ENCODE assay signal across 9 mouse cellular contexts in genomic region chr15:64434502-64434901, GRCm38 (mm10).
DNase-seq lines count a peak whose midpoint lies in the region; ATAC-seq and TF ChIP-seq lines count a peak whose summit lies in the region.
"Had no signal": no experiment of that assay in that cellular context is flagged by ENCODE, and none has a peak within 500 bp of the region (broad histone marks: within the 10 kb centered on the region; RNA-seq: fewer than 3 reads in every experiment).

No protein-coding gene starts in this region.

- H3K4me2 ChIP-seq in kidney, embryonic 14.5 days (replicated peaks; ENCODE audit: low read depth, low read length) = no peak overlapping the region
- no peak overlapping the region for H3K4me2 ChIP-seq in kidney, embryonic 16.5 days (replicated peaks; ENCODE audit: low read depth, low read length)
- no peak overlapping the region for H3K4me2 ChIP-seq in intestine, embryonic 15.5 days (replicated peaks)
- H3K4me2 ChIP-seq: neural tube, embryonic 13.5 days had no signal

- no peak overlapping the region for H3K9ac ChIP-seq in kidney, embryonic 14.5 days (ENCODE audit: low read depth, low read length)
- H3K9ac ChIP-seq in kidney, embryonic 16.5 days (replicated peaks; ENCODE audit: low read length) = no peak overlapping the region
- H3K9ac ChIP-seq in intestine, embryonic 15.5 days = no peak overlapping the region
- H3K9ac ChIP-seq: neural tube, embryonic 13.5 days had no signal

- H3K27ac ChIP-seq in kidney, embryonic 14.5 days (ENCODE audit: low read depth, low read length) = no peak overlapping the region
- no peak overlapping the region for H3K27ac ChIP-seq in kidney, adult 2 months (ENCODE audit: insufficient read depth, low read depth, low read length)
- no peak overlapping the region for H3K27ac ChIP-seq in kidney, embryonic 16.5 days (ENCODE audit: low read length)
- no peak overlapping the region for H3K27ac ChIP-seq in intestine, embryonic 15.5 days
- H3K27ac ChIP-seq: neural tube, embryonic 13.5 days had no signal

- H3K27me3 ChIP-seq in kidney, embryonic 14.5 days (ENCODE audit: control insufficient read depth, insufficient read depth, low read length) = no peaks in the 10 kb centered on the region
- H3K27me3 ChIP-seq in kidney, adult 2 months (replicated peaks; ENCODE audit: control insufficient read depth, insufficient read depth, low read length) = no peaks in the 10 kb centered on the region; the same call in 1 of the 2 replicates
- no peaks in the 10 kb centered on the region for H3K27me3 ChIP-seq in kidney, embryonic 16.5 days (ENCODE audit: insufficient read depth, low read length)
- no peaks in the 10 kb centered on the region for H3K27me3 ChIP-seq in intestine, embryonic 15.5 days (replicated peaks)
- H3K27me3 ChIP-seq: neural tube, embryonic 13.5 days had no signal

- TF ChIP-seq POLR2A in kidney, adult 2 months (IDR thresholded peaks at IDR 0.05; ENCODE audit: low read depth, low read length) = no peak

- peak; percentile 46; the same call in 1 of the 2 replicates for ATAC-seq in kidney, embryonic 14.5 days (ENCODE audit: low FRiP score, low TSS enrichment)
- ATAC-seq in kidney, embryonic 16.5 days (ENCODE audit: low FRiP score, low TSS enrichment) = peak; percentile 85
- ATAC-seq in intestine, embryonic 15.5 days = no peak

- no peaks in the 10 kb centered on the region for H3K36me3 ChIP-seq in kidney, embryonic 14.5 days (ENCODE audit: control insufficient read depth, insufficient read depth, low read length)
- H3K36me3 ChIP-seq in kidney, adult 2 months (ENCODE audit: control insufficient read depth, insufficient read depth, low read length) = no peaks in the 10 kb centered on the region
- H3K36me3 ChIP-seq in kidney, embryonic 16.5 days (ENCODE audit: insufficient read depth, low read length) = no peaks in the 10 kb centered on the region
- no peaks in the 10 kb centered on the region for H3K36me3 ChIP-seq in intestine, embryonic 15.5 days
- H3K36me3 ChIP-seq: neural tube, embryonic 13.5 days had no signal

- H3K9me3 ChIP-seq in kidney, embryonic 14.5 days (ENCODE audit: control insufficient read depth, low read length) = no peaks in the 10 kb centered on the region
- no peaks in the 10 kb centered on the region for H3K9me3 ChIP-seq in kidney, embryonic 16.5 days (ENCODE audit: low read length)
- no peaks in the 10 kb centered on the region for H3K9me3 ChIP-seq in intestine, embryonic 15.5 days
- H3K9me3 ChIP-seq: neural tube, embryonic 13.5 days had no signal

- TF ChIP-seq CTCF in kidney, adult 2 months (conservative IDR thresholded peaks at IDR 0.05; ENCODE audit: insufficient read depth, insufficient read length, low read depth, low read length) = no peak

- H3K4me3 ChIP-seq in kidney, embryonic 14.5 days (ENCODE audit: low read length) = no peak overlapping the region
- H3K4me3 ChIP-seq in kidney, adult 2 months (ENCODE audit: insufficient read depth, low read depth, low read length) = no peak overlapping the region
- H3K4me3 ChIP-seq in kidney, embryonic 16.5 days (ENCODE audit: low read length) = no peak overlapping the region
- H3K4me3 ChIP-seq in intestine, embryonic 15.5 days (replicated peaks) = no peak overlapping the region
- H3K4me3 ChIP-seq: neural tube, embryonic 13.5 days had no signal

- no peak for DNase-seq in kidney, adult 2 months
- DNase-seq in embryo, embryonic 10.5 days (ENCODE audit: low spot score) = peak; percentile 63
- peak; percentile 2 for DNase-seq in lung, postnatal 25 days (ENCODE audit: low spot score)
- DNase-seq in cerebellum, adult 11 months = no peak
- DNase-seq in ovary, postnatal 10 days (ENCODE audit: low spot score) = no peak

- WGBS in kidney, embryonic 14.5 days = 4% methylated on average over 3 of the region's 3 CpGs
- WGBS in kidney, adult 2 months = 19% methylated on average over 3 of the region's 3 CpGs
- 4% methylated on average over 3 of the region's 3 CpGs for WGBS in kidney, embryonic 16.5 days
- 4% methylated on average over 3 of the region's 3 CpGs for WGBS in intestine, embryonic 15.5 days

- H3K4me1 ChIP-seq in kidney, embryonic 14.5 days (ENCODE audit: control insufficient read depth, insufficient read depth, low read length) = no peaks in the 10 kb centered on the region
- no peaks in the 10 kb centered on the region for H3K4me1 ChIP-seq in kidney, adult 2 months (ENCODE audit: control insufficient read depth, insufficient read depth, low read length)
- no peaks in the 10 kb centered on the region for H3K4me1 ChIP-seq in kidney, embryonic 16.5 days (ENCODE audit: insufficient read depth, low read length)
- H3K4me1 ChIP-seq in intestine, embryonic 15.5 days (replicated peaks) = no peaks in the 10 kb centered on the region

Comparison
In these comparisons a context has a peak if more than half of its experiments do, and no peak if none do; other contexts are left out.
1. DNase-seq: peak in embryo, embryonic 10.5 days (single experiment) and lung, postnatal 25 days (single experiment); none in kidney, adult 2 months (single experiment), cerebellum, adult 11 months (single experiment) and ovary, postnatal 10 days (single experiment).